Mouse (Mus musculus) intestine, embryonic 16.5 days (tissue): Measurements from ENCODE around the gene Psmb8. TPM values are rescaled to one million over a fixed set of nuclear protein-coding genes. Genes with fewer than 3 reads are reported as not detected.
A peak's percentile ranks its signal among the peaks of the same experiment; 100 is the strongest.

Experiments used
- ATAC-seq: fragments of 200-750 bp; cut with Nextera tagmentation; 2 replicates; pipeline ENCODE4 v1.8.0; 2017; ENCODE audit warnings: moderate TSS enrichment, moderate library complexity
- H3K27ac ChIP-seq: fragments of 300-500 bp; sonication (generic); 2 replicates; pipeline ENCODE4 v1.5.1; 2014; ENCODE audit warnings: mild to moderate bottlenecking, low read length
- H3K27me3 ChIP-seq: fragments of 300-500 bp; sonication (generic); replicated peaks from 2 replicates; pipeline ENCODE4 v1.6.1; 2014; ENCODE audit warnings: low read length, control low read depth, mixed read lengths; ENCODE audit not compliant: control insufficient read depth, insufficient read depth
- H3K36me3 ChIP-seq: fragments of 300-500 bp; sonication (generic); 2 replicates; pipeline ENCODE4 v1.6.1; 2014; ENCODE audit warnings: low read length, control low read depth; ENCODE audit not compliant: control insufficient read depth, insufficient read depth
- H3K4me1 ChIP-seq: fragments of 300-500 bp; sonication (generic); 2 replicates; pipeline ENCODE4 v1.6.1; 2014; ENCODE audit warnings: low read length, control low read depth, mixed read lengths; ENCODE audit not compliant: control insufficient read depth, insufficient read depth
- H3K4me2 ChIP-seq: fragments of 300-500 bp; sonication (generic); 2 replicates; pipeline ENCODE4 v1.6.1; 2014; ENCODE audit warnings: low read depth, low read length, control low read depth
- H3K4me3 ChIP-seq: fragments of 300-500 bp; sonication (generic); 2 replicates; pipeline ENCODE4 v1.5.1; 2014; ENCODE audit warnings: mild to moderate bottlenecking, low read length
- H3K9ac ChIP-seq: fragments of 300-500 bp; sonication (generic); 2 replicates; pipeline ENCODE4 v1.6.1; 2014; ENCODE audit warnings: low read depth, low read length
- H3K9me3 ChIP-seq: fragments of 300-500 bp; sonication (generic); 2 replicates; pipeline ENCODE4 v1.6.1; 2016; ENCODE audit warnings: low read length, control low read depth; ENCODE audit not compliant: control insufficient read depth
- WGBS: fragments of 180-500 bp; shearing (Covaris S2); extraction: QIAGEN DNeasy Blood & Tissue Kit; methylation state at CpG from one replicate; pipeline ENCODE4 v1.1.7; 2014; 5-methylcytosine and 5-hydroxymethylcytosine counted together
- polyA plus RNA-seq: library from polyadenylated mRNA; unstranded; fragments of >200 nt; fragmentation: Nextera tagmentation; extraction: Ambion mirVana; gene quantifications from 2 replicates; pipeline ENCODE4 v1.2.1, GENCODE M21; 2015

Psmb8 gene
- polyA plus RNA-seq = 20.7 and 23.1 TPM in 2 replicates

GRCm38 (mm10) chr17:34196941-34197894 is at the start of gene Psmb8:
TSS of gene Psmb8 (plus strand) at chr17:34197721.
- 7% methylated on average over 41 of the region's 41 CpGs for WGBS
- peaks cover 3% of the 10 kb centered on the region; the same call in 1 of the 2 replicates for H3K9me3 ChIP-seq
- peaks cover 18% of the 10 kb centered on the region for H3K27me3 ChIP-seq
- H3K9ac ChIP-seq = peak within 1 kb of the TSS; percentile 50
- H3K4me3 ChIP-seq = peak within 1 kb of the TSS; percentile 49
- H3K36me3 ChIP-seq = no peaks in the 10 kb centered on the region
- H3K27ac ChIP-seq = no peak within 1 kb of the TSS
- peaks cover 5% of the 10 kb centered on the region; the same call in 1 of the 2 replicates for H3K4me1 ChIP-seq
- peak; percentile 89 for ATAC-seq
- peak within 1 kb of the TSS; percentile 90 for H3K4me2 ChIP-seq

GRCm38 (mm10) chr17:34152923-34153322 is 44.6 kb upstream of the Psmb8 start, which contains the start of gene H2-DMb1:
TSS of gene H2-DMb1 (plus strand) at chr17:34153072.
- Histone ChIP-seq H3K9ac (no peak within 1 kb of the TSS), H3K9me3 (no peaks in the 10 kb centered on the region), H3K27me3 (no peaks in the 10 kb centered on the region), H3K4me3 (no peak within 1 kb of the TSS), H3K4me2 (no peak within 1 kb of the TSS), H3K36me3 (no peaks in the 10 kb centered on the region), H3K4me1 (no peaks in the 10 kb centered on the region), H3K27ac (no peak within 1 kb of the TSS)
- WGBS = 59% methylated on average over 4 of the region's 4 CpGs
- ATAC-seq = no peak

GRCm38 (mm10) chr17:34155534-34155933 is 42.0 kb upstream of the Psmb8 start:
- ATAC-seq = no peak
- H3K27ac ChIP-seq = no peak overlapping the region
- H3K9me3 ChIP-seq = no peaks in the 10 kb centered on the region
- H3K4me2 ChIP-seq = no peak overlapping the region
- H3K27me3 ChIP-seq = no peaks in the 10 kb centered on the region
- no peaks in the 10 kb centered on the region for H3K4me1 ChIP-seq
- H3K4me3 ChIP-seq = no peak overlapping the region
- H3K9ac ChIP-seq = no peak overlapping the region
- H3K36me3 ChIP-seq = no peaks in the 10 kb centered on the region
- WGBS = 49% methylated on average over 5 of the region's 5 CpGs

- Histone ChIP-seq H3K4me3 (no peak overlapping the region), H3K36me3 (no peaks in the 10 kb centered on the region), H3K27ac (no peak overlapping the region), H3K9me3 (peaks cover 4% of the 10 kb centered on the region; the same call in 1 of the 2 replicates), H3K27me3 (no peaks in the 10 kb centered on the region), H3K4me1 (no peaks in the 10 kb centered on the region), H3K9ac (no peak overlapping the region), H3K4me2 (no peak overlapping the region)
- no peak for ATAC-seq
- 37% methylated on average over 9 of the region's 9 CpGs for WGBS
Observed at GRCm38 (mm10) chr17:34164202-34164895, 33.2 kb upstream of the Psmb8 start.

- no peaks in the 10 kb centered on the region for H3K4me1 ChIP-seq
- H3K27me3 ChIP-seq = no peaks in the 10 kb centered on the region
- no peak for ATAC-seq
- H3K27ac ChIP-seq = no peak overlapping the region
- H3K4me2 ChIP-seq = no peak overlapping the region
- 80% methylated on average over 6 of the region's 6 CpGs for WGBS
- no peak overlapping the region for H3K9ac ChIP-seq
- peaks cover 4% of the 10 kb centered on the region; the same call in 1 of the 2 replicates for H3K9me3 ChIP-seq
- no peaks in the 10 kb centered on the region for H3K36me3 ChIP-seq
- H3K4me3 ChIP-seq = no peak overlapping the region
Observed at GRCm38 (mm10) chr17:34165033-34165730, 32.3 kb upstream of the Psmb8 start.

- H3K9ac ChIP-seq = no peak overlapping the region
- WGBS = 0% methylated on average over 2 of the region's 2 CpGs
- H3K4me3 ChIP-seq = no peak overlapping the region
- ATAC-seq = no peak
- no peaks in the 10 kb centered on the region for H3K27me3 ChIP-seq
- H3K4me2 ChIP-seq = no peak overlapping the region
- no peak overlapping the region for H3K27ac ChIP-seq
- no peaks in the 10 kb centered on the region for H3K4me1 ChIP-seq
- no peaks in the 10 kb centered on the region for H3K36me3 ChIP-seq
- H3K9me3 ChIP-seq = peaks cover 10% of the 10 kb centered on the region
Observed at GRCm38 (mm10) chr17:34169279-34169678, 28.2 kb upstream of the Psmb8 start.

- no peaks in the 10 kb centered on the region for H3K27me3 ChIP-seq
- no peak overlapping the region for H3K9ac ChIP-seq
- no peak overlapping the region for H3K4me3 ChIP-seq
- H3K4me2 ChIP-seq = no peak overlapping the region
- no peaks in the 10 kb centered on the region for H3K36me3 ChIP-seq
- no peak overlapping the region for H3K27ac ChIP-seq
- WGBS = 23% methylated on average over 4 of the region's 4 CpGs
- ATAC-seq = no peak
- H3K4me1 ChIP-seq = no peaks in the 10 kb centered on the region
- peaks cover 8% of the 10 kb centered on the region for H3K9me3 ChIP-seq
Observed at GRCm38 (mm10) chr17:34170487-34170876, 27.0 kb upstream of the Psmb8 start.

- no peaks in the 10 kb centered on the region for H3K4me1 ChIP-seq
- 45% methylated on average over 13 of the region's 13 CpGs for WGBS
- peaks cover 6% of the 10 kb centered on the region for H3K9me3 ChIP-seq
- H3K9ac ChIP-seq = no peak overlapping the region
- no peaks in the 10 kb centered on the region for H3K36me3 ChIP-seq
- H3K4me3 ChIP-seq = no peak overlapping the region
- no peak for ATAC-seq
- no peak overlapping the region for H3K4me2 ChIP-seq
- no peak overlapping the region for H3K27ac ChIP-seq
- H3K27me3 ChIP-seq = no peaks in the 10 kb centered on the region
Observed at GRCm38 (mm10) chr17:34170877-34171498, 26.5 kb upstream of the Psmb8 start.
